29 mouse cellular contexts compared by ENCODE assay signal in genomic region chr5:101757669-101758068, GRCm38 (mm10). TPM values are rescaled to one million over a fixed set of nuclear protein-coding genes. Genes with fewer than 3 reads are reported as not detected.
DNase-seq lines count a peak whose midpoint lies in the region; ATAC-seq and TF ChIP-seq lines count a peak whose summit lies in the region.
"Had no signal": no experiment of that assay in that cellular context is flagged by ENCODE, and none has a peak within 500 bp of the region (broad histone marks: within the 10 kb centered on the region; RNA-seq: fewer than 3 reads in every experiment).

No protein-coding gene starts in this region.

- TF ChIP-seq POLR2A in liver, adult 2 months (IDR thresholded peaks at IDR 0.05; ENCODE audit: extremely low read depth, insufficient read depth, low read length), result no peak

- no peaks in the 10 kb centered on the region for H3K36me3 ChIP-seq in intestine, embryonic 14.5 days (ENCODE audit: control insufficient read depth, insufficient read depth, low read length)
- H3K36me3 ChIP-seq in intestine, embryonic 15.5 days, result no peaks in the 10 kb centered on the region
- no peaks in the 10 kb centered on the region for H3K36me3 ChIP-seq in liver, adult 2 months (ENCODE audit: control insufficient read depth, insufficient read depth, low read length)
- H3K36me3 ChIP-seq in liver, embryonic 12.5 days, result no peaks in the 10 kb centered on the region
- no peaks in the 10 kb centered on the region for H3K36me3 ChIP-seq in limb, embryonic 10.5 days
- no peaks in the 10 kb centered on the region for H3K36me3 ChIP-seq in stomach, postnatal 0 days (ENCODE audit: control insufficient read depth, insufficient read depth, low read length)
- H3K36me3 ChIP-seq: embryonic facial prominence, embryonic 10.5 days; embryonic facial prominence, embryonic 13.5 days; forebrain, embryonic 12.5 days; forebrain, embryonic 15.5 days; heart, embryonic 12.5 days; heart, embryonic 15.5 days had no signal

- H3K4me3 ChIP-seq in intestine, embryonic 14.5 days (ENCODE audit: low read depth, low read length), result no peak overlapping the region
- no peak overlapping the region for H3K4me3 ChIP-seq in intestine, embryonic 15.5 days (replicated peaks)
- H3K4me3 ChIP-seq in liver, adult 2 months (ENCODE audit: insufficient read depth, low read depth, low read length), result no peak overlapping the region
- no peak overlapping the region for H3K4me3 ChIP-seq in liver, embryonic 12.5 days
- no peak overlapping the region for H3K4me3 ChIP-seq in limb, embryonic 10.5 days
- no peak overlapping the region for H3K4me3 ChIP-seq in stomach, postnatal 0 days (ENCODE audit: low read depth, low read length)
- H3K4me3 ChIP-seq: embryonic facial prominence, embryonic 10.5 days; embryonic facial prominence, embryonic 13.5 days; erythroblast, embryonic 14.5 days; forebrain, embryonic 12.5 days; forebrain, embryonic 15.5 days; heart, embryonic 12.5 days; heart, embryonic 15.5 days had no signal

- H3K79me2 ChIP-seq in liver, adult 2 months (ENCODE audit: control insufficient read depth, insufficient read depth, low read length), result no peaks in the 10 kb centered on the region

- no peak for TF ChIP-seq CTCF in liver, adult 2 months (IDR thresholded peaks at IDR 0.05; ENCODE audit: low read depth, low read length)
- TF ChIP-seq CTCF in stomach, postnatal 0 days (IDR thresholded peaks at IDR 0.05; ENCODE audit: low read depth), result no peak

- no peaks in the 10 kb centered on the region for H3K9me3 ChIP-seq in intestine, embryonic 14.5 days (ENCODE audit: control insufficient read depth, low read length)
- no peaks in the 10 kb centered on the region for H3K9me3 ChIP-seq in intestine, embryonic 15.5 days
- no peaks in the 10 kb centered on the region for H3K9me3 ChIP-seq in liver, embryonic 12.5 days (replicated peaks)
- H3K9me3 ChIP-seq in limb, embryonic 10.5 days (replicated peaks), result no peaks in the 10 kb centered on the region
- H3K9me3 ChIP-seq in stomach, postnatal 0 days (ENCODE audit: control insufficient read depth, low read length), result no peaks in the 10 kb centered on the region
- H3K9me3 ChIP-seq: embryonic facial prominence, embryonic 10.5 days; embryonic facial prominence, embryonic 13.5 days; forebrain, embryonic 12.5 days; forebrain, embryonic 15.5 days; heart, embryonic 12.5 days; heart, embryonic 15.5 days had no signal

- no peak for ATAC-seq in intestine, embryonic 14.5 days (replicated peaks; ENCODE audit: low FRiP score, low TSS enrichment, low read depth)
- no peak for ATAC-seq in intestine, embryonic 15.5 days
- no peak for ATAC-seq in liver, embryonic 12.5 days
- ATAC-seq in stomach, postnatal 0 days (ENCODE audit: low FRiP score, low TSS enrichment), result no peak
- ATAC-seq: CD4-positive, CD25-positive, alpha-beta regulatory T cell, adult 4 months; forebrain, embryonic 15.5 days; hindbrain, postnatal 0 days had no signal

- no peak overlapping the region for H3K4me2 ChIP-seq in intestine, embryonic 14.5 days (ENCODE audit: low read length)
- no peak overlapping the region for H3K4me2 ChIP-seq in intestine, embryonic 15.5 days (replicated peaks)
- no peak overlapping the region for H3K4me2 ChIP-seq in liver, embryonic 12.5 days
- no peak overlapping the region for H3K4me2 ChIP-seq in stomach, postnatal 0 days (replicated peaks; ENCODE audit: low read depth)
- H3K4me2 ChIP-seq: embryonic facial prominence, embryonic 13.5 days; forebrain, embryonic 12.5 days; forebrain, embryonic 15.5 days; heart, embryonic 12.5 days; heart, embryonic 15.5 days; hindbrain, embryonic 14.5 days had no signal

- 0 out of 2 replicates have a peak, but pooled peaks cover 4% of the 10 kb centered on the region for H3K27me3 ChIP-seq in intestine, embryonic 14.5 days (replicated peaks; ENCODE audit: control insufficient read depth, insufficient read depth, low read length)
- H3K27me3 ChIP-seq in intestine, embryonic 15.5 days (replicated peaks), result no peaks in the 10 kb centered on the region
- H3K27me3 ChIP-seq in liver, adult 2 months (ENCODE audit: control insufficient read depth, insufficient read depth, low read length), result peaks cover 34% of the 10 kb centered on the region
- peaks cover 30% of the 10 kb centered on the region for H3K27me3 ChIP-seq in liver, embryonic 12.5 days (replicated peaks)
- peaks cover 12% of the 10 kb centered on the region; the same call in 1 of the 2 replicates for H3K27me3 ChIP-seq in limb, embryonic 10.5 days (ENCODE audit: low read depth, poor library complexity, severe bottlenecking)
- H3K27me3 ChIP-seq in stomach, postnatal 0 days (ENCODE audit: control insufficient read depth, insufficient read depth, low read length), result no peaks in the 10 kb centered on the region

- H3K27ac ChIP-seq in intestine, embryonic 14.5 days (ENCODE audit: low read depth), result no peak overlapping the region
- no peak overlapping the region for H3K27ac ChIP-seq in intestine, embryonic 15.5 days
- H3K27ac ChIP-seq in liver, adult 2 months (replicated peaks; ENCODE audit: insufficient read depth, low read depth, low read length), result no peak overlapping the region
- no peak overlapping the region for H3K27ac ChIP-seq in liver, embryonic 12.5 days
- no peak overlapping the region for H3K27ac ChIP-seq in limb, embryonic 10.5 days
- H3K27ac ChIP-seq in stomach, postnatal 0 days (replicated peaks), result no peak overlapping the region
- H3K27ac ChIP-seq: embryonic facial prominence, embryonic 10.5 days; embryonic facial prominence, embryonic 13.5 days; forebrain, embryonic 12.5 days; forebrain, embryonic 15.5 days; heart, embryonic 15.5 days; hindbrain, embryonic 14.5 days; hindbrain, postnatal 0 days had no signal

- no peak overlapping the region for H3K9ac ChIP-seq in intestine, embryonic 14.5 days (ENCODE audit: low read length)
- no peak overlapping the region for H3K9ac ChIP-seq in intestine, embryonic 15.5 days
- H3K9ac ChIP-seq in liver, adult 2 months (ENCODE audit: low read depth, low read length), result no peak overlapping the region
- no peak overlapping the region for H3K9ac ChIP-seq in liver, embryonic 12.5 days
- H3K9ac ChIP-seq in stomach, postnatal 0 days (ENCODE audit: low read length), result no peak overlapping the region
- H3K9ac ChIP-seq: embryonic facial prominence, embryonic 13.5 days; forebrain, embryonic 12.5 days; forebrain, embryonic 15.5 days; heart, embryonic 12.5 days; heart, embryonic 15.5 days; hindbrain, embryonic 14.5 days had no signal

- H3K4me1 ChIP-seq in intestine, embryonic 14.5 days (replicated peaks; ENCODE audit: control insufficient read depth, insufficient read depth, low read length), result no peaks in the 10 kb centered on the region
- no peaks in the 10 kb centered on the region for H3K4me1 ChIP-seq in intestine, embryonic 15.5 days (replicated peaks)
- H3K4me1 ChIP-seq in liver, adult 2 months (ENCODE audit: control insufficient read depth, insufficient read depth, low read length), result peaks cover 6% of the 10 kb centered on the region
- H3K4me1 ChIP-seq in liver, embryonic 12.5 days, result no peaks in the 10 kb centered on the region
- no peaks in the 10 kb centered on the region for H3K4me1 ChIP-seq in limb, embryonic 10.5 days
- H3K4me1 ChIP-seq in stomach, postnatal 0 days (replicated peaks; ENCODE audit: control insufficient read depth, insufficient read depth), result no peaks in the 10 kb centered on the region
- H3K4me1 ChIP-seq: embryonic facial prominence, embryonic 10.5 days; embryonic facial prominence, embryonic 13.5 days; forebrain, embryonic 12.5 days; forebrain, embryonic 15.5 days; heart, embryonic 12.5 days; heart, embryonic 15.5 days had no signal

- no peak for TF ChIP-seq EP300 in stomach, postnatal 0 days (optimal IDR thresholded peaks at IDR 0.05)

- peak; percentile 45 for DNase-seq in intestine, embryonic 14.5 days (ENCODE audit: low spot score)
- peak; percentile 87 for DNase-seq in liver, adult 2 months (ENCODE audit: extremely low read depth, low read depth, low spot score)
- DNase-seq in limb, embryonic 10.5 days (ENCODE audit: low spot score), result peak; percentile 6
- DNase-seq in stomach, postnatal 0 days (ENCODE audit: low spot score), result peak; percentile 12
- no peak for DNase-seq in cerebellum, postnatal 25 days
- DNase-seq: adrenal gland, adult 2 months; adrenal gland, postnatal 14 days; cerebellum, adult 11 months; cerebellum, adult 2 months; cerebellum, adult 9-11 months; cerebellum, postnatal 36 days; embryo, embryonic 11 days; gastrocnemius, postnatal 25 days; heart, postnatal 10 days; heart, postnatal 36 days had no signal

RNA-seq across cellular contexts. Expression of gene Cds1, which starts 7.3 kb away (rescaled TPM):
- 4.7 and 6.1 TPM in 2 replicates for polyA plus RNA-seq in intestine, embryonic 14.5 days (2014; fragmentation: Nextera tagmentation; extraction: Ambion mirVana)
- polyA plus RNA-seq in intestine, embryonic 15.5 days (2015; fragmentation: Nextera tagmentation; extraction: Ambion mirVana), result 15.9 and 19.2 TPM in 2 replicates
- total RNA-seq in liver, adult 2 months (2014; rRNA removed), result 0.27 and 0.37 TPM in 2 replicates
- 0.05 and 0.67 TPM in 2 replicates for polyA plus RNA-seq in liver, adult 2 months (2012; rRNA removed)
- polyA plus RNA-seq in liver, embryonic 12.5 days (2016; fragmentation: Nextera tagmentation; extraction: Ambion mirVana), result 0.42 and 0.68 TPM in 2 replicates
- polyA plus RNA-seq in limb, embryonic 10.5 days (2016; fragmentation: Nextera tagmentation; extraction: Ambion mirVana), result 0.67 and 0.68 TPM in 2 replicates
- polyA plus RNA-seq in stomach, postnatal 0 days (2015; fragmentation: Nextera tagmentation; extraction: Ambion mirVana), result 18.0 and 18.5 TPM in 2 replicates
- total RNA-seq: MEL had no signal
- polyA plus RNA-seq: C2C12; CD4-positive, CD25-positive, alpha-beta regulatory T cell, adult 4 months; erythroblast, embryonic 14.5 days had no signal

Comparison
In these comparisons a context has a peak if more than half of its experiments do, and no peak if none do; other contexts are left out.
1. DNase-seq: peak in intestine, embryonic 14.5 days (single experiment), liver, adult 2 months (single experiment), limb, embryonic 10.5 days (single experiment) and stomach, postnatal 0 days (single experiment); none in cerebellum, postnatal 25 days (0 of 2).